Mouse (Mus musculus): ENCODE results near the gene Resf1. TPM values are rescaled to one million over a fixed set of nuclear protein-coding genes. Genes with fewer than 3 reads are reported as not detected.
A peak's percentile ranks its signal among the peaks of the same experiment; 100 is the strongest.

The Resf1 gene
- polyA plus RNA-seq, 2 experiments = 12.3 to 41.6 TPM

DNA sequence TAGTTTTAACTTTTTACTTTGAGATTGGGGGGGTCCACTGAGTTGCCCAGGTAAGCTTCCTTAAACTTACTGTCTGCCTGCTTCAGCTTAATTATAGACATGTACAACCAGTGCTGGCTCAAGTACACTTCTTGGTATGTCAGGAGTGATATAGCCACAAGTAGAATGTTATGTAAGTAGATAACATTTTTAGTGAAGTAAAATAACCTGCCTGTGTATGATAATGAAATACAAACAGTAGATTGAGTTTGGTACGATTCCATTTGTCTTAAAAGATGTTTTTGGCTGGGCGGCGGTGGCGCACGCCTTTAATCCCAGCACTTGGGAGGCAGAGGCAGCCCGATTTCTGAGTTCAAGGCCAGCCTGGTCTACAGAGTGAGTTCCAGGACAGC, 15.0 kb downstream of the Resf1 start:
- Histone ChIP-seq H3K27ac (replicated peaks; ENCODE audit: low read depth, low read length) (no peak overlapping the region), H3K9ac (ENCODE audit: low read depth, low read length, severe bottlenecking) (no peak overlapping the region), H3K36me3 (ENCODE audit: control insufficient read depth, insufficient read depth, low read length) (peaks cover 77% of the 10 kb centered on the region), H3K9me3 (ENCODE audit: control insufficient read depth, low read length) (0 out of 2 replicates have a peak, but pooled peaks cover 3% of the 10 kb centered on the region), H3K27me3 (ENCODE audit: control insufficient read depth, insufficient read depth, low read length) (no peaks in the 10 kb centered on the region), H3K4me2 (replicated peaks; ENCODE audit: low read depth, low read length, severe bottlenecking) (no peak overlapping the region), H3K4me3 (replicated peaks; ENCODE audit: low read length) (no peak overlapping the region), H3K4me1 (ENCODE audit: control insufficient read depth, insufficient read depth, low read length) (no peaks in the 10 kb centered on the region)
- no peak for ATAC-seq (ENCODE audit: low FRiP score, low read depth)
- WGBS = 96% methylated on average over 6 of the region's 6 CpGs
- DNase-seq (ENCODE audit: low spot score) = no peak
- no peak for TF ChIP-seq POLR2A (IDR thresholded peaks at IDR 0.05; ENCODE audit: borderline replicate concordance, extremely low read depth, insufficient read depth, insufficient read length)

DNA sequence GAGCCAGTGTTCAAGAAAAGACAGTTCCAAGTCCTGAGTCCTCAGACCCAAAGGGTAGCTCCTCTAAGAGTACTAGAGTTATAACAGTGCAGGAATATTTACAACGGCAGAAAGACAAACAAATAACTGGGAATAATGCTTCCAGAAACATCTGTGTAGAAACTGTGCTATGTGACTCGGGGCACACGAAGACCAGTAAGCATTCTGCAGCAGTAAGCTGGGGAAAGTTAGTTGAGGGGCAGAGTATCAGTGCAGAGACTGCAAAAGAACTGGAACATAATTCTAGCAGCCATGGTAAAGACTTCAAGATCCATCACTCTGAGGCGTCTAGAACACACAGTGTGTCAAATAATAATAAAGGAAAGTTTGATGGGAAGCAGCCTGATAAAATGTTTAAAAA, 19.9 kb downstream of the Resf1 start:
- Histone ChIP-seq H3K4me2 (replicated peaks; ENCODE audit: low read depth, low read length, severe bottlenecking) (no peak overlapping the region), H3K9ac (ENCODE audit: low read depth, low read length, severe bottlenecking) (no peak overlapping the region), H3K4me3 (replicated peaks; ENCODE audit: low read length) (no peak overlapping the region), H3K27me3 (ENCODE audit: control insufficient read depth, insufficient read depth, low read length) (no peaks in the 10 kb centered on the region), H3K9me3 (ENCODE audit: control insufficient read depth, low read length) (0 out of 2 replicates have a peak, but pooled peaks cover 3% of the 10 kb centered on the region), H3K36me3 (ENCODE audit: control insufficient read depth, insufficient read depth, low read length) (peaks cover 77% of the 10 kb centered on the region), H3K4me1 (ENCODE audit: control insufficient read depth, insufficient read depth, low read length) (no peaks in the 10 kb centered on the region), H3K27ac (replicated peaks; ENCODE audit: low read depth, low read length) (no peak overlapping the region)
- WGBS = 90% methylated on average over 4 of the region's 4 CpGs
- ATAC-seq (ENCODE audit: low FRiP score, low read depth) = no peak
- DNase-seq (ENCODE audit: low spot score) = no peak
- no peak for TF ChIP-seq POLR2A (IDR thresholded peaks at IDR 0.05; ENCODE audit: borderline replicate concordance, extremely low read depth, insufficient read depth, insufficient read length)

DNA sequence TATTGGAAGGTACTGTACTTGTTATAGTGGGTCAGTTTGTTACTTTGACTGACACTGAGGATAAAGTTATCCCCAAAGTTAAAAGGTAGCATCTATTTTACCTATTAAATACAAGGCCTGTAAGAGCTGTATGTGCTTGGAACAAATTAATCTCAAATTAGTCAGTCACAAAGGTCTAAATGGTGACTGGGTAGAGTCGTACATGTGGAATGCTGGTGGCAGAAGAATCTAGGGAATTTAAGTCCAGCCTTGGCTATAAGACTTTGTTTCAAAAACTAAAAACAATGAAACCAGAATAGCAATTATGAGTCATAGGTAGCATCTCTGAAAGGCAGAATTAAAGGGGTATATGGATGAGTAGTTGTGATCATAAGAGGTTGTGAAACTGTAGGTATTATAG, 21.1 kb downstream of the Resf1 start:
- Histone ChIP-seq H3K9me3 (ENCODE audit: control insufficient read depth, low read length) (0 out of 2 replicates have a peak, but pooled peaks cover 3% of the 10 kb centered on the region), H3K4me3 (replicated peaks; ENCODE audit: low read length) (no peak overlapping the region), H3K4me1 (ENCODE audit: control insufficient read depth, insufficient read depth, low read length) (no peaks in the 10 kb centered on the region), H3K9ac (ENCODE audit: low read depth, low read length, severe bottlenecking) (no peak overlapping the region), H3K36me3 (ENCODE audit: control insufficient read depth, insufficient read depth, low read length) (peaks cover 82% of the 10 kb centered on the region), H3K27me3 (ENCODE audit: control insufficient read depth, insufficient read depth, low read length) (no peaks in the 10 kb centered on the region), H3K4me2 (replicated peaks; ENCODE audit: low read depth, low read length, severe bottlenecking) (no peak overlapping the region), H3K27ac (replicated peaks; ENCODE audit: low read depth, low read length) (no peak overlapping the region)
- 80% methylated on average over 1 of the region's 1 CpGs for WGBS
- no peak for TF ChIP-seq POLR2A (IDR thresholded peaks at IDR 0.05; ENCODE audit: borderline replicate concordance, extremely low read depth, insufficient read depth, insufficient read length)
- ATAC-seq (ENCODE audit: low FRiP score, low read depth) (no peak), DNase-seq (ENCODE audit: low spot score) (no peak)

DNA sequence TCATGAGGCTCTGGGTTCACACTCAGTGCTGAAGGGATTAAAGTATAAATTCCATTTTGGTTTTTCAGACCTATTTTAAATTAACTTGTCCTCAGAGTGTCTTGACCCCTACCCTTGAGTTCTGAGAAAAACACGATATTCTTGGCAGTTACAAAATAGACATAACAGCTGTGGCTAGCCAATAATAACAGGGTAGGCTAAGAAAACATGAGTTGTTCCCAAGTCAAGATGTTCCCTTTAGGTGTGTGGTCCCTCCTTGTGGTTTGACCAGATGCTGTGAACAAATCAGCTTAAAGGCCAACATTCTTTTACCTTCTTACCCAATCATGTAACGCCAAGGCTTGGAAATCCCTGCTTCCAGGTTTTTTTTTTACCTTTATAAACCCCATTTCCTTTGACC, 23.8 kb downstream of the Resf1 start:
- Histone ChIP-seq H3K4me1 (ENCODE audit: control insufficient read depth, insufficient read depth, low read length) (no peaks in the 10 kb centered on the region), H3K9me3 (ENCODE audit: control insufficient read depth, low read length) (no peaks in the 10 kb centered on the region), H3K36me3 (ENCODE audit: control insufficient read depth, insufficient read depth, low read length) (peaks cover 65% of the 10 kb centered on the region), H3K9ac (ENCODE audit: low read depth, low read length, severe bottlenecking) (no peak overlapping the region), H3K4me2 (replicated peaks; ENCODE audit: low read depth, low read length, severe bottlenecking) (no peak overlapping the region), H3K27ac (replicated peaks; ENCODE audit: low read depth, low read length) (no peak overlapping the region), H3K4me3 (replicated peaks; ENCODE audit: low read length) (no peak overlapping the region), H3K27me3 (ENCODE audit: control insufficient read depth, insufficient read depth, low read length) (no peaks in the 10 kb centered on the region)
- peak; percentile 53; the same call in 1 of the 2 replicates for ATAC-seq (ENCODE audit: low FRiP score, low read depth)
- no peak for DNase-seq (ENCODE audit: low spot score)
- WGBS = 83% methylated on average over 2 of the region's 2 CpGs
- TF ChIP-seq POLR2A (IDR thresholded peaks at IDR 0.05; ENCODE audit: borderline replicate concordance, extremely low read depth, insufficient read depth, insufficient read length) = no peak

DNA sequence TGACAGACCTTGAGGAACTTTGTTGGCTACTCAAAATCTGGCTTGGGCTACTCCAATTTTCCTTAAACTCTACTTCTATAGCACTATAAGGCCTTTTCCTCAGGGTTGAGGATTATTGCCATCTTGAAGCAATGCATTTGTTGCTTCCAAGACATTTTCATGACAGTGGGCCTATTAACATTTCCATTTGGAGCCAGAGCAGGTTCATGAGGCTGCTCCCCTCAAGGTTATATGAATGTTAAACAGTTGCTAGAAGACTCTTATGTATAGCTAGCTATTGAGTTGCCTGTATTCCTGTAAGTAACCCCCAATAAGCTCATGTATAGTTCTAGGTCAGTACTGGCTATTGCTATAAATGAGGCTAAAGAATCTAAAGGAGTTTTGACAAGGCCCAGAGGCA, 28.8 kb downstream of the Resf1 start:
- H3K4me1 ChIP-seq (ENCODE audit: control insufficient read depth, insufficient read depth, low read length) = no peaks in the 10 kb centered on the region
- H3K27ac ChIP-seq (replicated peaks; ENCODE audit: low read depth, low read length) = no peak overlapping the region
- H3K9ac ChIP-seq (ENCODE audit: low read depth, low read length, severe bottlenecking) = no peak overlapping the region
- H3K27me3 ChIP-seq (ENCODE audit: control insufficient read depth, insufficient read depth, low read length) = no peaks in the 10 kb centered on the region
- ATAC-seq (ENCODE audit: low FRiP score, low read depth) (no peak), DNase-seq (ENCODE audit: low spot score) (no peak)
- no peak overlapping the region for H3K4me2 ChIP-seq (replicated peaks; ENCODE audit: low read depth, low read length, severe bottlenecking)
- H3K9me3 ChIP-seq (ENCODE audit: control insufficient read depth, low read length) = no peaks in the 10 kb centered on the region
- H3K36me3 ChIP-seq (ENCODE audit: control insufficient read depth, insufficient read depth, low read length) = peaks cover 32% of the 10 kb centered on the region
- no peak for TF ChIP-seq POLR2A (IDR thresholded peaks at IDR 0.05; ENCODE audit: borderline replicate concordance, extremely low read depth, insufficient read depth, insufficient read length)
- no peak overlapping the region for H3K4me3 ChIP-seq (replicated peaks; ENCODE audit: low read length)

DNA sequence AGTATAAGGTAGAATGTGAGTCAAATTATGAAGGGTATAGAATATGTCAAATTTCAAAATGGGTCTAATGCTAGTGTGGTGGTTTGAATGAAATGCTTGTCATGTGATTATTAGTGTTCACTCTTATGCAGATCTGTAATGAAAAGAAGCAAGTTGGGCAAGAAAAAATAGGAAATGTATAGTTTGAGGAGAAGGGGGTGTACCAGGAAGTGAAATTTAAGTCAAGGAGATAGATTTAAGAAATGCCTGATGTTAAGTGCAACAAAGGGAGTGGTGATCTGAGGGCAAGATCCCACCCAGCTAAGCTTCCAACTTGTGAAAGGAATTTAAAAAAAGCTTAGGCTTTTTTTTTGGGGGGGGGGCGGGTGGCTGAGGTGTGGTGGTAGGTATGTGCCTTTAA, 29.4 kb downstream of the Resf1 start:
- H3K9me3 ChIP-seq (ENCODE audit: control insufficient read depth, low read length) = no peaks in the 10 kb centered on the region
- H3K27ac ChIP-seq (replicated peaks; ENCODE audit: low read depth, low read length) = no peak overlapping the region
- 94% methylated on average over 1 of the region's 1 CpGs for WGBS
- H3K36me3 ChIP-seq (ENCODE audit: control insufficient read depth, insufficient read depth, low read length) = peaks cover 26% of the 10 kb centered on the region
- no peak overlapping the region for H3K9ac ChIP-seq (ENCODE audit: low read depth, low read length, severe bottlenecking)
- H3K4me3 ChIP-seq (replicated peaks; ENCODE audit: low read length) = no peak overlapping the region
- TF ChIP-seq POLR2A (IDR thresholded peaks at IDR 0.05; ENCODE audit: borderline replicate concordance, extremely low read depth, insufficient read depth, insufficient read length) = no peak
- H3K4me2 ChIP-seq (replicated peaks; ENCODE audit: low read depth, low read length, severe bottlenecking) = no peak overlapping the region
- ATAC-seq (ENCODE audit: low FRiP score, low read depth) (no peak), DNase-seq (ENCODE audit: low spot score) (no peak)
- H3K4me1 ChIP-seq (ENCODE audit: control insufficient read depth, insufficient read depth, low read length) = no peaks in the 10 kb centered on the region
- no peaks in the 10 kb centered on the region for H3K27me3 ChIP-seq (ENCODE audit: control insufficient read depth, insufficient read depth, low read length)
